ENCODE assay signal across 9 mouse cellular contexts in the genomic region with DNA sequence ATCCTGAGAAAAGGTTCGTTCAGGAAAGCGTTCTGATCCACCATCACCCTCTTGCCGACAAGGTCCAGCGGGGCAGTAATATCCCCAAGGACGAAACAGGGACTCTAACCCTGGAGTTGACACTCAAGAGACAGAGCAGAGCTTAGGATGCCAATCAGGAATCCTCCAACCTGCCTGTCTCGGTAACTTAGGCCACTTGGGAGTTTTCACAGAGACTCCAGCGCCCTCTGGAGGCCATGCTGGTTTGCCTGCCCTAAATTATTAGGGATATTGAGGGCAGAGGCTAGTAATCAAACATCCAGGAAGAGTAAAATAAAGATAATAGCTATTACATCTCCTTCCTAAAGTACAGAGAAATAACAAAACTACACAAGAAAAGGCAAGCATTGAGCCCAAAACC. TPM values are rescaled to one million over a fixed set of nuclear protein-coding genes. Genes with fewer than 3 reads are reported as not detected.
A peak's percentile ranks its signal among the peaks of the same experiment; 100 is the strongest.
DNase-seq lines count a peak whose midpoint lies in the region; ATAC-seq and TF ChIP-seq lines count a peak whose summit lies in the region.
"Had no signal": no experiment of that assay in that cellular context is flagged by ENCODE, and none has a peak within 500 bp of the region (broad histone marks: within the 10 kb centered on the region; RNA-seq: fewer than 3 reads in every experiment).

No protein-coding gene starts in this region.

- H3K4me1 ChIP-seq in hindbrain, embryonic 14.5 days (replicated peaks; ENCODE audit: control insufficient read depth, insufficient read depth, low read length), result no peaks in the 10 kb centered on the region
- no peaks in the 10 kb centered on the region for H3K4me1 ChIP-seq in hindbrain, embryonic 13.5 days (replicated peaks)
- no peaks in the 10 kb centered on the region for H3K4me1 ChIP-seq in ES-Bruce4 (ENCODE audit: control insufficient read depth, insufficient read depth, low read length)
- peaks cover 11% of the 10 kb centered on the region for H3K4me1 ChIP-seq in embryonic facial prominence, embryonic 10.5 days

- no peak for TF ChIP-seq POLR2A in ES-Bruce4 (IDR thresholded peaks at IDR 0.05; ENCODE audit: insufficient read depth, low read length)

- 50% methylated on average over 7 of the region's 7 CpGs for WGBS in hindbrain, embryonic 14.5 days
- 51% methylated on average over 7 of the region's 7 CpGs for WGBS in hindbrain, embryonic 13.5 days
- 39% methylated on average over 7 of the region's 7 CpGs for WGBS in embryonic facial prominence, embryonic 10.5 days

- peak; percentile 57 for DNase-seq in hindbrain, embryonic 14.5 days (ENCODE audit: low spot score)
- peak; percentile 21 to 52 for DNase-seq in adrenal gland, postnatal 4 days (ENCODE audit: low spot score in 2 of 2)
- DNase-seq in embryonic facial prominence, embryonic 10.5 days (ENCODE audit: low spot score), result peak; percentile 61
- DNase-seq in kidney, postnatal 36 days, result peak; percentile 67 to 87
- DNase-seq in lung, postnatal 4 days, result peak; percentile 41 to 66
- DNase-seq in thymus, postnatal 36 days, result peak; percentile 13 to 27

- H3K4me3 ChIP-seq in hindbrain, embryonic 14.5 days (replicated peaks; ENCODE audit: low read length), result no peak overlapping the region
- H3K4me3 ChIP-seq in hindbrain, embryonic 13.5 days, result no peak overlapping the region
- H3K4me3 ChIP-seq in ES-Bruce4 (ENCODE audit: low read depth, low read length), result no peak overlapping the region
- H3K4me3 ChIP-seq in embryonic facial prominence, embryonic 10.5 days, result no peak overlapping the region

- no peak overlapping the region for H3K27ac ChIP-seq in hindbrain, embryonic 14.5 days
- H3K27ac ChIP-seq in hindbrain, embryonic 13.5 days, result no peak overlapping the region
- no peak overlapping the region for H3K27ac ChIP-seq in ES-Bruce4 (ENCODE audit: insufficient read depth, low read length)
- H3K27ac ChIP-seq in embryonic facial prominence, embryonic 10.5 days (replicated peaks), result 0 out of 2 replicates have a peak overlapping the region, but pooled peaks have one; percentile 1

- H3K9me3 ChIP-seq in hindbrain, embryonic 14.5 days (ENCODE audit: control insufficient read depth, low read length), result no peaks in the 10 kb centered on the region
- no peaks in the 10 kb centered on the region for H3K9me3 ChIP-seq in hindbrain, embryonic 13.5 days
- H3K9me3 ChIP-seq in ES-Bruce4 (replicated peaks; ENCODE audit: control insufficient read depth, insufficient read depth, low read length, poor library complexity, severe bottlenecking), result no peaks in the 10 kb centered on the region
- no peaks in the 10 kb centered on the region for H3K9me3 ChIP-seq in embryonic facial prominence, embryonic 10.5 days

- peak; percentile 67 for TF ChIP-seq CTCF in ES-Bruce4 (IDR thresholded peaks at IDR 0.05; ENCODE audit: low read depth, low read length)

- TF ChIP-seq EP300 in ES-Bruce4 (IDR thresholded peaks at IDR 0.05; ENCODE audit: insufficient read depth, low read depth, low read length), result no peak

- H3K36me3 ChIP-seq in hindbrain, embryonic 14.5 days (replicated peaks; ENCODE audit: control insufficient read depth, insufficient read depth), result no peaks in the 10 kb centered on the region
- H3K36me3 ChIP-seq in hindbrain, embryonic 13.5 days, result no peaks in the 10 kb centered on the region
- H3K36me3 ChIP-seq in ES-Bruce4 (ENCODE audit: control insufficient read depth, insufficient read depth, low read length, poor library complexity, severe bottlenecking), result no peaks in the 10 kb centered on the region
- H3K36me3 ChIP-seq in embryonic facial prominence, embryonic 10.5 days (replicated peaks), result no peaks in the 10 kb centered on the region

- no peak overlapping the region for H3K9ac ChIP-seq in hindbrain, embryonic 14.5 days
- no peak overlapping the region for H3K9ac ChIP-seq in hindbrain, embryonic 13.5 days
- H3K9ac ChIP-seq in ES-Bruce4 (ENCODE audit: low read depth, poor library complexity, severe bottlenecking), result no peak overlapping the region

- H3K4me2 ChIP-seq in hindbrain, embryonic 14.5 days (replicated peaks), result no peak overlapping the region
- H3K4me2 ChIP-seq in hindbrain, embryonic 13.5 days, result no peak overlapping the region

- H3K27me3 ChIP-seq in hindbrain, embryonic 14.5 days (ENCODE audit: control insufficient read depth, insufficient read depth, low read length), result peaks cover 3% of the 10 kb centered on the region; the same call in 1 of the 2 replicates
- H3K27me3 ChIP-seq in hindbrain, embryonic 13.5 days, result peaks cover 21% of the 10 kb centered on the region
- H3K27me3 ChIP-seq in ES-Bruce4 (ENCODE audit: control insufficient read depth, insufficient read depth, low read length, poor library complexity, severe bottlenecking), result no peaks in the 10 kb centered on the region
- H3K27me3 ChIP-seq in embryonic facial prominence, embryonic 10.5 days (replicated peaks; ENCODE audit: low read depth, poor library complexity, severe bottlenecking), result peaks cover 9% of the 10 kb centered on the region

- ATAC-seq in hindbrain, embryonic 14.5 days (ENCODE audit: low FRiP score), result no peak
- ATAC-seq in hindbrain, embryonic 13.5 days (ENCODE audit: low FRiP score), result no peak

RNA-seq across cellular contexts. Expression of a gene that starts 54.0 kb away (rescaled TPM):
- 0.17 and 0.34 TPM in 2 replicates for polyA plus RNA-seq in hindbrain, embryonic 14.5 days (2014; fragmentation: Nextera tagmentation; extraction: Ambion mirVana)
- 0.68 and 0.91 TPM in 2 replicates for polyA plus RNA-seq in hindbrain, embryonic 13.5 days (2015; fragmentation: Nextera tagmentation; extraction: Ambion mirVana)
- 16.7 and 19.2 TPM in 2 replicates for polyA plus RNA-seq in ES-Bruce4 (2011; ENCODE audit: insufficient read depth, insufficient read length, low read depth, missing spikeins)
- under 1 TPM; 0.11 to 0.20 TPM for total RNA-seq in adrenal gland, postnatal 4 days (2021)
- polyA plus RNA-seq in embryonic facial prominence, embryonic 10.5 days (2016; fragmentation: Nextera tagmentation; extraction: Ambion mirVana), result 6.6 and 7.7 TPM in 2 replicates
- total RNA-seq: left cerebral cortex, postnatal 36 days had no signal

Comparison
In these comparisons a context has a peak if more than half of its experiments do, and no peak if none do; other contexts are left out.
1. DNase-seq: peak in every context shown above with its lines; median percentile 77 in kidney, postnatal 36 days; 61 in embryonic facial prominence, embryonic 10.5 days; 57 in hindbrain, embryonic 14.5 days; 54 in lung, postnatal 4 days; 36 in adrenal gland, postnatal 4 days; 20 in thymus, postnatal 36 days.